Mouse (Mus musculus) liver, adult 2 months (tissue): Measurements from ENCODE around the gene Mettl17. TPM values are rescaled to one million over a fixed set of nuclear protein-coding genes. Genes with fewer than 3 reads are reported as not detected.

Experiments
- DNase-seq: peaks from one replicate; pipeline ENCODE4 v3.0.0-alpha.2; 2011; ENCODE audit warnings: low read depth, low spot score; ENCODE audit errors: extremely low read depth
- H3K27ac ChIP-seq: fragments of 200-500 bp; replicated peaks from 2 replicates; pipeline ENCODE4 v1.5.1; 2012; ENCODE audit warnings: low read depth, mild to moderate bottlenecking, control low read depth, inconsistent platforms, low read length; ENCODE audit not compliant: insufficient read depth
- H3K27me3 ChIP-seq: fragments of 200-500 bp; 2 replicates; pipeline ENCODE4 v1.6.1; 2012; ENCODE audit warnings: mild to moderate bottlenecking, moderate library complexity, low read length, inconsistent platforms; ENCODE audit not compliant: control insufficient read depth, insufficient read depth
- H3K36me3 ChIP-seq: fragments of 200-500 bp; 2 replicates; pipeline ENCODE4 v1.6.1; 2012; ENCODE audit warnings: low read length, inconsistent platforms; ENCODE audit not compliant: control insufficient read depth, insufficient read depth
- H3K4me1 ChIP-seq: fragments of 200-500 bp; 2 replicates; pipeline ENCODE4 v1.6.1; 2011; ENCODE audit warnings: low read length; ENCODE audit not compliant: control insufficient read depth, insufficient read depth
- H3K4me3 ChIP-seq: fragments of 200-500 bp; 2 replicates; pipeline ENCODE4 v1.5.1; 2011; ENCODE audit warnings: low read depth, mild to moderate bottlenecking, control low read depth, low read length, moderate library complexity; ENCODE audit not compliant: insufficient read depth
- H3K79me2 ChIP-seq: fragments of 200-500 bp; 2 replicates; pipeline ENCODE4 v1.6.1; 2012; ENCODE audit warnings: inconsistent platforms, mild to moderate bottlenecking, low read length, moderate library complexity; ENCODE audit not compliant: control insufficient read depth, insufficient read depth
- H3K9ac ChIP-seq: fragments of 200-500 bp; 2 replicates; pipeline ENCODE4 v1.6.1; 2012; ENCODE audit warnings: low read depth, mild to moderate bottlenecking, control low read depth, inconsistent platforms, low read length
- CTCF ChIP-seq: fragments of 200-500 bp; IDR thresholded peaks from 2 replicates; pipeline ENCODE4 v1.5.1; 2011; ENCODE audit warnings: low read depth, low read length, control low read depth
- POLR2A ChIP-seq: fragments of 200-500 bp; IDR thresholded peaks from 2 replicates; pipeline ENCODE4 v1.6.1; 2011; ENCODE audit warnings: low read length, control low read depth; ENCODE audit not compliant: insufficient read depth; ENCODE audit errors: extremely low read depth
- WGBS: fragments of 180-500 bp; shearing (Covaris S2); methylation state at CpG from one replicate; pipeline ENCODE4 v1.1.7; 2018; 5-methylcytosine and 5-hydroxymethylcytosine counted together
- polyA plus RNA-seq: library from polyadenylated mRNA; depleted of rRNA; stranded (reverse); fragments of >200 nt; gene quantifications from 2 replicates; pipeline ENCODE4 v1.2.3, GENCODE M21; 2012
- total RNA-seq: library from RNA; depleted of rRNA; stranded (reverse); fragments of >200 nt; gene quantifications from 2 replicates; pipeline ENCODE4 v1.2.3, GENCODE M21; 2014

Mettl17 gene
- total and polyA plus RNA-seq, 2 experiments: 14.0 to 21.0 TPM

- no peaks in the 10 kb centered on the region for H3K27me3 ChIP-seq
- DNase-seq: no peak
- 0 out of 2 replicates have a peak, but pooled peaks cover 2% of the 10 kb centered on the region for H3K4me1 ChIP-seq
- TF ChIP-seq CTCF: no peak
- TF ChIP-seq POLR2A: no peak
- no peak overlapping the region for H3K9ac ChIP-seq
- 76% methylated on average over 10 of the region's 10 CpGs for WGBS
- no peaks in the 10 kb centered on the region for H3K79me2 ChIP-seq
- H3K36me3 ChIP-seq: peaks cover 32% of the 10 kb centered on the region
- no peak overlapping the region for H3K27ac ChIP-seq
- no peak overlapping the region for H3K4me3 ChIP-seq
Measured at GRCm38 (mm10) chr14:51893094-51893794, 8.6 kb downstream of the Mettl17 start.

GRCm38 (mm10) chr14:51893809-51894208 lies 9.2 kb downstream of the Mettl17 start:
- no peak overlapping the region for H3K4me3 ChIP-seq
- DNase-seq: no peak
- H3K36me3 ChIP-seq: peaks cover 28% of the 10 kb centered on the region
- H3K4me1 ChIP-seq: peaks cover 6% of the 10 kb centered on the region
- no peaks in the 10 kb centered on the region for H3K27me3 ChIP-seq
- H3K79me2 ChIP-seq: no peaks in the 10 kb centered on the region
- 82% methylated on average over 3 of the region's 3 CpGs for WGBS
- TF ChIP-seq CTCF (no peak), POLR2A (no peak)
- no peak overlapping the region for H3K9ac ChIP-seq
- H3K27ac ChIP-seq: no peak overlapping the region

GRCm38 (mm10) chr14:51895071-51895470 lies 10.4 kb downstream of the Mettl17 start:
- Histone ChIP-seq H3K27ac (no peak overlapping the region), H3K36me3 (peaks cover 17% of the 10 kb centered on the region), H3K4me1 (peaks cover 10% of the 10 kb centered on the region), H3K9ac (no peak overlapping the region), H3K79me2 (no peaks in the 10 kb centered on the region), H3K27me3 (no peaks in the 10 kb centered on the region), H3K4me3 (no peak overlapping the region)
- no peak for DNase-seq
- TF ChIP-seq POLR2A: no peak
- TF ChIP-seq CTCF: no peak
- WGBS: 93% methylated on average over 14 of the region's 14 CpGs

GRCm38 (mm10) chr14:51896019-51896418 lies 11.4 kb downstream of the Mettl17 start:
- DNase-seq: no peak
- TF ChIP-seq POLR2A (no peak), CTCF (no peak)
- Histone ChIP-seq H3K4me3 (no peak overlapping the region), H3K79me2 (no peaks in the 10 kb centered on the region), H3K27ac (no peak overlapping the region), H3K4me1 (peaks cover 10% of the 10 kb centered on the region), H3K27me3 (no peaks in the 10 kb centered on the region), H3K9ac (no peak overlapping the region), H3K36me3 (peaks cover 9% of the 10 kb centered on the region)
- WGBS: 89% methylated on average over 6 of the region's 6 CpGs

GRCm38 (mm10) chr14:51896539-51897170 lies 12.0 kb downstream of the Mettl17 start:
- Histone ChIP-seq H3K9ac (no peak overlapping the region), H3K4me3 (no peak overlapping the region), H3K27me3 (no peaks in the 10 kb centered on the region), H3K79me2 (no peaks in the 10 kb centered on the region), H3K27ac (no peak overlapping the region), H3K4me1 (peaks cover 10% of the 10 kb centered on the region), H3K36me3 (peaks cover 4% of the 10 kb centered on the region; the same call in 1 of the 2 replicates)
- no peak for TF ChIP-seq POLR2A
- TF ChIP-seq CTCF: no peak
- WGBS: 65% methylated on average over 8 of the region's 8 CpGs
- no peak for DNase-seq

GRCm38 (mm10) chr14:51899351-51899750 lies 14.7 kb downstream of the Mettl17 start:
- Histone ChIP-seq H3K27ac (peak overlapping the region; percentile 46; the same call in 1 of the 2 replicates), H3K27me3 (no peaks in the 10 kb centered on the region), H3K4me1 (peaks cover 10% of the 10 kb centered on the region), H3K36me3 (no peaks in the 10 kb centered on the region; the same call in 1 of the 2 replicates), H3K79me2 (no peaks in the 10 kb centered on the region), H3K4me3 (no peak overlapping the region), H3K9ac (no peak overlapping the region)
- peak; percentile 96 for DNase-seq
- TF ChIP-seq POLR2A (no peak), CTCF (no peak)
- 27% methylated on average over 1 of the region's 1 CpGs for WGBS
